1 mouse cellular context compared by ENCODE assay signal in the genomic region with DNA sequence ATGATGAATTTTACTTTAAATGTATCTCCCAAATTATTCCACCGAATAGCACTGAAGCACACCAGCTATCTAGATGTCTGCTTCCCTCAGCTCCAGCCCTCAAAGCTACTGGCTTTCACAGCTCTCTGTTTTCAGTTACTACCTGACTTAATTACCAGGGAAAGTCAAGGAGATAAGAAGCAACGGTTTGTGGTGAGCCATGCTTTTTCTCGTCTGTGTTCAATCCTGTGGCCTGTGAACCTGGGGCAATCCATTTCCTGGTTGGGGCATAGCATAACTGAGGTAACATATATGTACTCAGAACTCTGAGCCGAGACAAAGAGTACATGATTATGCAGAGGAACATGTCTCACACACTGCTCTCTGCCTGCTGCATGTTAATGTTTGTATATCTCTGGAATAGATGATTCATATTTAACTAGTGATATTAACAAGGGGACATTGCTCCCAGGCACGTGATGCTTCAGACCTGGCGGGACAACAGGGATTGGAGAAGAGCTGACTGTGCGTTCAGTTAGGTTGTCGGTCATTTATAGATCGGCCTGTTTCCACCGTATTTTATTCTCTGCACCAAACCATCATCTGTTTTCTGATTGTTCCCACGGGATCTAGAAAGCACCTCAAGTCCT.
TF ChIP-seq lines count a peak whose summit lies in the region.

No protein-coding gene starts in this region.

TF ChIP-seq in MEL, 35 proteins besides CTCF, POLR2A, EP300 and RAD21 (continued from another document):
- no peak for TF ChIP-seq ZC3H11A (IDR thresholded peaks at IDR 0.05; ENCODE audit: low read depth, low read length)
- TF ChIP-seq MEF2A (IDR thresholded peaks at IDR 0.05; ENCODE audit: extremely low read depth, insufficient replicate concordance, low read depth, low read length, poor library complexity, severe bottlenecking), result no peak
- no peak for TF ChIP-seq ZKSCAN1 (IDR thresholded peaks at IDR 0.05; ENCODE audit: low read depth, low read length)
- TF ChIP-seq ELF1 (IDR thresholded peaks at IDR 0.05; ENCODE audit: low read depth, low read length), result peak; percentile 81
- TF ChIP-seq KAT2A (conservative IDR thresholded peaks at IDR 0.05; ENCODE audit: low read depth, low read length), result no peak
- TF ChIP-seq GABPA (IDR thresholded peaks at IDR 0.05; ENCODE audit: low read depth, low read length), result no peak
- TF ChIP-seq NRF1 (IDR thresholded peaks at IDR 0.05; ENCODE audit: insufficient read depth, low read depth, low read length, poor library complexity, severe bottlenecking), result no peak
- peak; percentile 23; the same call in 1 of the 2 replicates for TF ChIP-seq TAL1 (IDR thresholded peaks at IDR 0.05; ENCODE audit: low read length)
- peak; percentile 70 for TF ChIP-seq POLR2AphosphoS2 (IDR thresholded peaks at IDR 0.05; ENCODE audit: low read length)
- TF ChIP-seq ZMIZ1 (IDR thresholded peaks at IDR 0.05; ENCODE audit: low read depth, low read length), result no peak
- TF ChIP-seq SIN3A (IDR thresholded peaks at IDR 0.05; ENCODE audit: low read length), result peak; percentile 91
- TF ChIP-seq MAFK (IDR thresholded peaks at IDR 0.05; ENCODE audit: borderline replicate concordance, low read depth, low read length), result no peak
- TF ChIP-seq CHD1 (IDR thresholded peaks at IDR 0.05; ENCODE audit: low read depth, low read length), result no peak; the same call in 1 of the 2 replicates
- peak; percentile 76 for TF ChIP-seq MXI1 (IDR thresholded peaks at IDR 0.05; ENCODE audit: low read depth, low read length)
- no peak for TF ChIP-seq SMC3 (IDR thresholded peaks at IDR 0.05; ENCODE audit: low read depth, low read length)
- TF ChIP-seq TCF12 (IDR thresholded peaks at IDR 0.05; ENCODE audit: low read depth, low read length), result peak; percentile 80
- no peak for TF ChIP-seq ZNF384 (IDR thresholded peaks at IDR 0.05; ENCODE audit: low read depth, low read length)
- peak; percentile 92 for TF ChIP-seq GATA1 (IDR thresholded peaks at IDR 0.05; ENCODE audit: low read depth, low read length)
- peak; percentile 92 for TF ChIP-seq USF1 (IDR thresholded peaks at IDR 0.05; ENCODE audit: low read depth, low read length)
- TF ChIP-seq POLR2AphosphoS5 (IDR thresholded peaks at IDR 0.05; ENCODE audit: borderline replicate concordance, low read depth, low read length), result peak; percentile 38; the same call in 1 of the 2 replicates
- TF ChIP-seq TBP (IDR thresholded peaks at IDR 0.05; ENCODE audit: low read depth, low read length), result peak; percentile 93
- peak; percentile 99 for TF ChIP-seq MYB (IDR thresholded peaks at IDR 0.05; ENCODE audit: low read depth, low read length)
- peak; percentile 78 for TF ChIP-seq NELFE (IDR thresholded peaks at IDR 0.05; ENCODE audit: low read depth, low read length)
- 0 out of 2 replicates have a peak, but pooled peaks have one; percentile 64 for TF ChIP-seq JUND (IDR thresholded peaks at IDR 0.05; ENCODE audit: low read depth, low read length)
- TF ChIP-seq UBTF (IDR thresholded peaks at IDR 0.05; ENCODE audit: borderline replicate concordance, insufficient read depth, low read depth, low read length), result no peak
- peak; percentile 57 for TF ChIP-seq HCFC1 (IDR thresholded peaks at IDR 0.05; ENCODE audit: low read depth, low read length)
- no peak for TF ChIP-seq MAZ (IDR thresholded peaks at IDR 0.05; ENCODE audit: low read depth, low read length)
- peak; percentile 92 for TF ChIP-seq BHLHE40 (IDR thresholded peaks at IDR 0.05; ENCODE audit: borderline replicate concordance, low read depth, low read length)
- TF ChIP-seq MYC (IDR thresholded peaks at IDR 0.05; ENCODE audit: low read depth, low read length), result peak; percentile 97
- TF ChIP-seq CHD2 (IDR thresholded peaks at IDR 0.05; ENCODE audit: low read length), result no peak
